In the genomic region with DNA sequence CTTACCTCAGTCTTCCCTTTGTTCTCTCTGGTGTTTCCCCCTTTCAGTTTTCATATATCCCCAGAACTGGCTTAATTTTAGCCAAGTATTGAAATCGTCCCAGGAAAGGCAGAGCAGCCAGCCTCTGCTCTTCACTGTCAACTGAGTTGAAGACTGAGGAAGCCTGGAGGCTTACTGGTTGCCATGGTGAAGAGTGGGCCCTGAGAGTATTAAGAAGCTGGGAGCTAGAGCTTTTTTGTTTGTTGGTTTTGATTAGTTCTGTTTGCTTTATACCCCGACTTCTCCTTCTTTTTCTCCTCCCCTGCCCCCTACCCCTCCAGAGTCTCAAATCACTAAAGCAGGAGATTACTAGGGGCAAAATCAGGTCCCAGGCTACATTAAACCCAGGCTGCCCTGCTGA, we compare ENCODE assay signal across 33 mouse cellular contexts. TPM values are rescaled to one million over a fixed set of nuclear protein-coding genes. Genes with fewer than 3 reads are reported as not detected.
A peak's percentile ranks its signal among the peaks of the same experiment; 100 is the strongest.
DNase-seq lines count a peak whose midpoint lies in the region; ATAC-seq lines count a peak whose summit lies in the region.
"Had no signal": no experiment of that assay in that cellular context is flagged by ENCODE, and none has a peak within 500 bp of the region (broad histone marks: within the 10 kb centered on the region; RNA-seq: fewer than 3 reads in every experiment).

No protein-coding gene starts in this region.

- no peaks in the 10 kb centered on the region for H3K9me3 ChIP-seq in forebrain, embryonic 14.5 days (replicated peaks; ENCODE audit: control insufficient read depth, low read length)
- no peaks in the 10 kb centered on the region for H3K9me3 ChIP-seq in forebrain, embryonic 16.5 days (ENCODE audit: control insufficient read depth, low read length)
- H3K9me3 ChIP-seq in midbrain, embryonic 16.5 days (replicated peaks; ENCODE audit: control insufficient read depth, low read length, poor library complexity, severe bottlenecking) = no peaks in the 10 kb centered on the region
- H3K9me3 ChIP-seq: embryonic facial prominence, embryonic 12.5 days; intestine, embryonic 15.5 days; limb, embryonic 13.5 days; lung, embryonic 15.5 days; neural tube, embryonic 13.5 days; stomach, embryonic 15.5 days had no signal

- H3K27me3 ChIP-seq in forebrain, embryonic 14.5 days (replicated peaks; ENCODE audit: control insufficient read depth, insufficient read depth, low read length) = no peaks in the 10 kb centered on the region
- H3K27me3 ChIP-seq in forebrain, embryonic 16.5 days (replicated peaks; ENCODE audit: control insufficient read depth, insufficient read depth, low read length) = no peaks in the 10 kb centered on the region
- H3K27me3 ChIP-seq in midbrain, embryonic 16.5 days (ENCODE audit: control insufficient read depth, insufficient read depth, low read depth, low read length) = no peaks in the 10 kb centered on the region
- H3K27me3 ChIP-seq: embryonic facial prominence, embryonic 12.5 days; intestine, embryonic 15.5 days; lung, embryonic 15.5 days; neural tube, embryonic 13.5 days; stomach, embryonic 15.5 days had no signal

- no peak overlapping the region for H3K4me3 ChIP-seq in forebrain, embryonic 14.5 days (ENCODE audit: low read depth, low read length)
- no peak overlapping the region for H3K4me3 ChIP-seq in forebrain, embryonic 16.5 days (replicated peaks; ENCODE audit: low read length)
- H3K4me3 ChIP-seq in midbrain, embryonic 16.5 days (ENCODE audit: low read depth, low read length) = no peak overlapping the region
- H3K4me3 ChIP-seq: embryonic facial prominence, embryonic 12.5 days; intestine, embryonic 15.5 days; layer of hippocampus, adult 2 months; limb, embryonic 13.5 days; lung, embryonic 15.5 days; neural tube, embryonic 13.5 days; stomach, embryonic 15.5 days had no signal

- DNase-seq in forebrain, embryonic 14.5 days (ENCODE audit: low spot score) = peak; percentile 11
- DNase-seq in embryo, embryonic 10 days (ENCODE audit: low spot score) = peak; percentile 24
- DNase-seq in embryo, embryonic 9.5 days (ENCODE audit: extremely low spot score) = peak; percentile 2
- no peak for DNase-seq in ovary, adult 18-20 months (ENCODE audit: low spot score)
- DNase-seq in testis, postnatal 14 days (ENCODE audit: low spot score) = no peak
- DNase-seq: adrenal gland, adult 2 months; adrenal gland, postnatal 36 days; cerebellum, adult 8-10 months; cerebellum, postnatal 36 days; gastrocnemius, postnatal 36 days; heart, adult 18-20 months; heart, postnatal 4 days; kidney, adult 2 months; kidney, postnatal 36 days; right cerebral cortex, postnatal 25 days; thymus, postnatal 14 days had no signal

- no peak overlapping the region for H3K9ac ChIP-seq in forebrain, embryonic 14.5 days (ENCODE audit: low read length)
- H3K9ac ChIP-seq in forebrain, embryonic 16.5 days (replicated peaks; ENCODE audit: low read depth, low read length) = no peak overlapping the region
- no peak overlapping the region for H3K9ac ChIP-seq in midbrain, embryonic 16.5 days (ENCODE audit: low read depth, low read length)
- H3K9ac ChIP-seq: embryonic facial prominence, embryonic 12.5 days; intestine, embryonic 15.5 days; limb, embryonic 13.5 days; lung, embryonic 15.5 days; neural tube, embryonic 13.5 days; stomach, embryonic 15.5 days had no signal

- WGBS in forebrain, embryonic 14.5 days = 23% methylated on average over 2 of the region's 2 CpGs
- whole genome bisulfite sequencing in forebrain, embryonic 16.5 days = 16% methylated on average over 2 of the region's 2 CpGs
- WGBS in midbrain, embryonic 16.5 days = 2% methylated on average over 2 of the region's 2 CpGs

- H3K27ac ChIP-seq in forebrain, embryonic 14.5 days (ENCODE audit: low read depth, low read length) = no peak overlapping the region
- no peak overlapping the region for H3K27ac ChIP-seq in forebrain, embryonic 16.5 days (ENCODE audit: low read length)
- no peak overlapping the region for H3K27ac ChIP-seq in midbrain, embryonic 16.5 days (ENCODE audit: low read length)
- H3K27ac ChIP-seq: embryonic facial prominence, embryonic 12.5 days; hindbrain, postnatal 0 days; intestine, embryonic 15.5 days; layer of hippocampus, adult 2 months; limb, embryonic 13.5 days; lung, embryonic 15.5 days; neural tube, embryonic 13.5 days; stomach, embryonic 15.5 days had no signal

- no peak for ATAC-seq in forebrain, embryonic 14.5 days
- ATAC-seq in forebrain, embryonic 16.5 days = no peak
- ATAC-seq in midbrain, embryonic 16.5 days = peak; percentile 56
- ATAC-seq: CD4-positive, CD25-positive, alpha-beta regulatory T cell, adult 4 months; hindbrain, postnatal 0 days; intestine, embryonic 15.5 days had no signal

- no peaks in the 10 kb centered on the region for H3K36me3 ChIP-seq in forebrain, embryonic 14.5 days (ENCODE audit: control insufficient read depth, insufficient read depth, low read length)
- no peaks in the 10 kb centered on the region for H3K36me3 ChIP-seq in forebrain, embryonic 16.5 days (ENCODE audit: control insufficient read depth, insufficient read depth)
- H3K36me3 ChIP-seq in midbrain, embryonic 16.5 days (ENCODE audit: control insufficient read depth, insufficient read depth, low read length) = 0 out of 2 replicates have a peak, but pooled peaks cover 3% of the 10 kb centered on the region
- H3K36me3 ChIP-seq: embryonic facial prominence, embryonic 12.5 days; intestine, embryonic 15.5 days; limb, embryonic 13.5 days; lung, embryonic 15.5 days; neural tube, embryonic 13.5 days; stomach, embryonic 15.5 days had no signal

- no peaks in the 10 kb centered on the region for H3K4me1 ChIP-seq in forebrain, embryonic 14.5 days (ENCODE audit: control insufficient read depth, insufficient read depth, low read length)
- no peaks in the 10 kb centered on the region for H3K4me1 ChIP-seq in forebrain, embryonic 16.5 days (replicated peaks; ENCODE audit: control insufficient read depth, insufficient read depth, low read length)
- H3K4me1 ChIP-seq in midbrain, embryonic 16.5 days (ENCODE audit: control insufficient read depth, insufficient read depth, low read length) = peaks cover 3% of the 10 kb centered on the region; the same call in 1 of the 2 replicates
- H3K4me1 ChIP-seq: embryonic facial prominence, embryonic 12.5 days; intestine, embryonic 15.5 days; limb, embryonic 13.5 days; lung, embryonic 15.5 days; neural tube, embryonic 13.5 days; stomach, embryonic 15.5 days had no signal

- no peak overlapping the region for H3K4me2 ChIP-seq in forebrain, embryonic 14.5 days (ENCODE audit: low read length)
- H3K4me2 ChIP-seq in forebrain, embryonic 16.5 days (ENCODE audit: low read length) = no peak overlapping the region
- no peak overlapping the region for H3K4me2 ChIP-seq in midbrain, embryonic 16.5 days (ENCODE audit: low read length)
- H3K4me2 ChIP-seq: embryonic facial prominence, embryonic 12.5 days; heart, embryonic 11.5 days; intestine, embryonic 15.5 days; limb, embryonic 13.5 days; liver, embryonic 11.5 days; lung, embryonic 15.5 days; neural tube, embryonic 13.5 days; stomach, embryonic 15.5 days had no signal

RNA-seq across cellular contexts. Expression of a gene that starts 17.3 kb away (rescaled TPM):
- not detected in 2 replicates for polyA plus RNA-seq in forebrain, embryonic 14.5 days (2014; fragmentation: Nextera tagmentation; extraction: Ambion mirVana)
- polyA plus RNA-seq in forebrain, embryonic 16.5 days (2015; fragmentation: Nextera tagmentation; extraction: Ambion mirVana) = not detected in 2 replicates
- polyA plus RNA-seq in midbrain, embryonic 16.5 days (2015; fragmentation: Nextera tagmentation; extraction: Ambion mirVana) = not detected in 2 replicates
- polyA plus RNA-seq: adrenal gland, adult 2 months; CD4-positive, CD25-positive, alpha-beta regulatory T cell, adult 4 months; embryonic facial prominence, embryonic 12.5 days; heart, embryonic 16.5 days; hindbrain, postnatal 0 days; intestine, embryonic 15.5 days; kidney, adult 2 months; kidney, embryonic 16.5 days; liver, embryonic 16.5 days; urinary bladder, adult 2 months had no signal

RNA-seq across cellular contexts. Expression of a gene that starts 25.2 kb away (rescaled TPM):
- 6.0 and 9.0 TPM in 2 replicates for polyA plus RNA-seq in forebrain, embryonic 14.5 days (2014; fragmentation: Nextera tagmentation; extraction: Ambion mirVana)
- polyA plus RNA-seq in forebrain, embryonic 16.5 days (2015; fragmentation: Nextera tagmentation; extraction: Ambion mirVana) = 11.6 and 15.9 TPM in 2 replicates
- polyA plus RNA-seq in midbrain, embryonic 16.5 days (2015; fragmentation: Nextera tagmentation; extraction: Ambion mirVana) = 13.5 and 17.5 TPM in 2 replicates

RNA-seq across cellular contexts. Expression of a gene that starts 53.7 kb away (rescaled TPM):
- 633 and 666 TPM in 2 replicates for polyA plus RNA-seq in forebrain, embryonic 14.5 days (2014; fragmentation: Nextera tagmentation; extraction: Ambion mirVana)
- polyA plus RNA-seq in forebrain, embryonic 16.5 days (2015; fragmentation: Nextera tagmentation; extraction: Ambion mirVana) = 581 and 603 TPM in 2 replicates
- polyA plus RNA-seq in midbrain, embryonic 16.5 days (2015; fragmentation: Nextera tagmentation; extraction: Ambion mirVana) = 612 and 639 TPM in 2 replicates

Comparison
In these comparisons a context has a peak if more than half of its experiments do, and no peak if none do; other contexts are left out.
1. DNase-seq: peak in forebrain, embryonic 14.5 days (single experiment), embryo, embryonic 10 days (single experiment) and embryo, embryonic 9.5 days (single experiment); none in ovary, adult 18-20 months (single experiment) and testis, postnatal 14 days (single experiment).